Mouse (Mus musculus) bone marrow macrophage, adult 2 months (primary cell): ENCODE data around the gene Sik3.

Experiments used
- CTCF ChIP-seq: IDR thresholded peaks from 2 replicates; pipeline ENCODE4 v1.5.1; 2012; ENCODE audit warnings: low read depth, mild to moderate bottlenecking, low read length, moderate library complexity
- POLR2A ChIP-seq: IDR thresholded peaks from 2 replicates; pipeline ENCODE4 v1.6.1; 2012; ENCODE audit warnings: mild to moderate bottlenecking, low read depth, low read length, borderline replicate concordance

- TF ChIP-seq POLR2A (no peak), CTCF (no peak)
Measured at GRCm38 (mm10) chr9:46218176-46218575, 205.6 kb downstream of the Sik3 start.
